Mouse (Mus musculus) cerebellum, adult 2 months (tissue): ENCODE measurements at regions not wholly inside any gene's neighbourhood (a gene's known extent, or its start where the extent isn't known, plus 50 kb on each side); places are given as distances from the start of the nearest gene placed in this dataset.

Source experiments
- CTCF ChIP-seq: fragments of 200-500 bp; IDR thresholded peaks from 2 replicates; pipeline ENCODE4 v1.5.1; 2011; ENCODE audit warnings: low read depth, mild to moderate bottlenecking, control low read depth, low read length, moderate library complexity, borderline replicate concordance; ENCODE audit not compliant: insufficient read depth
- POLR2A ChIP-seq: fragments of 200-500 bp; IDR thresholded peaks from 2 replicates; pipeline ENCODE4 v1.6.1; 2011; ENCODE audit warnings: low read length, control low read depth, borderline replicate concordance; ENCODE audit not compliant: insufficient read depth

- no peak for TF ChIP-seq POLR2A
- TF ChIP-seq CTCF = no peak
Observed at GRCm38 (mm10) chr17:59361119-59361518, 347.9 kb upstream of the Nudt12 start.
